Mouse (Mus musculus) NIH3T3 (cell line): ENCODE results near the gene Nudt16.
"Not testable (repeated sequence)": the region's sequence is repeated elsewhere in the genome, so short reads cannot be mapped to it uniquely, and the experiment has no call there.

Experiments
- DNase-seq: peaks from one replicate; pipeline ENCODE4 v3.0.0-alpha.2; 2012; ENCODE audit warnings: low read depth

The Nudt16 gene

GRCm38 (mm10) chr9:105131253-105132001, at the start of gene Nudt16:
TSS of gene Nudt16 (minus strand) at chr9:105131824.
- DNase-seq = peak; percentile 88

- DNase-seq = no peak
Observed at GRCm38 (mm10) chr9:105144992-105145391, 13.4 kb upstream of the Nudt16 start, which contains the start of gene 1700080E11Rik. TSS of gene 1700080E11Rik (minus strand) at chr9:105145092.

- no peak for DNase-seq
Observed at GRCm38 (mm10) chr9:105139204-105139603, 7.6 kb upstream of the Nudt16 start.

- DNase-seq = no peak
Observed at GRCm38 (mm10) chr9:105136404-105136803, 4.8 kb upstream of the Nudt16 start.

GRCm38 (mm10) chr9:105134536-105134935, 2.9 kb upstream of the Nudt16 start:
- DNase-seq = no peak

DNA sequence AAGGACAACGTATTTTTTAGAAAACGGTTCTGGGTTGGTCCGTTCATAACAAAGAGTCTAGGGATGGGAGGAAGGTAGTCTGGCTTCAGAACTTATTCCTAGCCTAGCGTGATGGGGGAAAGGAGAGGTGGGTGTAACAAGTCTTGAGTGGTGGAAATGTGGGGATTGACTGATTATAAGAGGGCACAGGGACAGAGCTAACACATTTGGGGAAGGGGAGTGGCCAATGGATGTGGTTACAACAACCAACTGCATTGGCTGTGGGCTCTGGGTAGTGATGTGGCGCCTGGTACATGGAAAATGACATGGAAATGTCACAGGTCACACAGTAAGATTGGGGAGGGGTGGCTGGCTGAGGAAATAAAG, 361 bp upstream of the Nudt16 start:
- no peak for DNase-seq

DNA sequence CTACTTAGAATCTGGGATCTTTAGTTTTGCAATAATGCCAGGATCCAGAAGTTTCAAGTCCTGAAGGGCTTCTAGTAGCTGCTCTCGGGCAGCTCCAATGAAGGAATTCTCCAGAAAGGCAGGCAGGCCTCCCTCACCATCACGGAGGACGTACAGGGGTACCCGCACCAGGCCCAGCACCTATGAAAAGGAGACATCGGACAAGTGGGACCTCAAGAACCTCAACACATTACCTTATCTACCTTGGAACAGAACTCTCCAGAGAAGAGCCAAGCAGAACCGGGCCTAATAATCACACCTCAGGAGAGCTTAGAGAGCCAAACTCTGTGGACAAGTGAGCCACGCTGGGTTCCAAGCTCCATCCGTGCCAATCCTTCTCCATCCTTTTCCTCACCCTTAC, 1.3 kb downstream of the Nudt16 start:
- DNase-seq = no peak

- not testable (repeated sequence) for DNase-seq
Observed at GRCm38 (mm10) chr9:105125206-105125605, 6.4 kb downstream of the Nudt16 start.

- DNase-seq = no peak
Observed at GRCm38 (mm10) chr9:105103893-105104292, 27.7 kb downstream of the Nudt16 start.

DNA sequence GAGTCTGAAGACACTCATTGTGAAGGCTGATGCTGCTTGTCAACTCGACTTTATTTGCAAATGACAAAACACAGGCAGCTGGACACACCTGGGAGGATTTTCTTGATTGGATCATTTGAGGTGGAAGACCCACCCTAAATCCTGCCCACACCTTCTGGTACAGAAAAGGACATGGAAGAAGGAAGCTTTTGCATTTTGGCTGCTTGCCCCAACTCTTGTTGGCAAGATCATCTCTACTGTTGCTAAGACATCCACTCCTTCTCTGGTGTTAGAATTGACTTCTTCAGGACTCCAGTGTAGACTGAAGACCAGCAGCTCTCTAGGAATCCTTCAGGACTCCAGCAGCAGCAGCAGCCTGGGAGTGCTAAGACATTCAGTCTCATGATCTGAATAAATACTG, 29.7 kb downstream of the Nudt16 start:
- no peak for DNase-seq

GRCm38 (mm10) chr9:105100807-105101570, 30.6 kb downstream of the Nudt16 start:
- no peak for DNase-seq

DNA sequence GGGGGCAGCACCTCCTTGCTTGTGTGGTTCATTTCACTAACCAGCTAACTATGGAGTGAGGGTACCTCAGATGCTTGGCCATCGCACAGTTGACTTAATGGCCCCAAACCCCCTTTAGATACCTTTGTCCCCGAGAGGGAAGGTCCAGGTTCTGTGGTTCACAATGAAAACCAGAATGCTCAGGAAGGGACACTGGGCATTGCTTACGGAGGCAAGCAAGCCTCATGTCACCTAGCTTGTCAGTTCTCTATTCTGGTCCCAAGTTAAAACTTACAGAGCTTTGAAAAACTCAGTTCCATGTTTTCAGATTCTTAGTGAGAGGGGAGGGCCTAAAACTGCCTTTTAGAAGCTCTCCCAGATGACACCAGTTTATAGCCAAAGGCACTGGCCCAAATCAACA, 51.4 kb downstream of the Nudt16 start:
- DNase-seq = no peak
